Mouse (Mus musculus) liver, embryonic 11.5 days (tissue): ENCODE data around the gene Pygm. TPM values are rescaled to one million over a fixed set of nuclear protein-coding genes. Genes with fewer than 3 reads are reported as not detected.

ENCODE experiments used
- ATAC-seq: fragments of 200-750 bp; cut with Nextera tagmentation; replicated peaks from 2 replicates; pipeline ENCODE4 v1.8.0; 2017; ENCODE audit warnings: moderate number of reproducible peaks, mild to moderate bottlenecking, moderate TSS enrichment, moderate library complexity; ENCODE audit not compliant: low FRiP score
- DNase-seq: peaks from one replicate; pipeline ENCODE4 v3.0.0-alpha.2; 2017; ENCODE audit warnings: low spot score
- H3K27ac ChIP-seq: fragments of 300-500 bp; sonication (generic); 2 replicates; pipeline ENCODE4 v1.5.1; 2014; ENCODE audit warnings: mild to moderate bottlenecking, low read depth, low read length, control low read depth
- H3K27me3 ChIP-seq: fragments of 300-500 bp; sonication (generic); replicated peaks from 2 replicates; pipeline ENCODE4 v1.6.1; 2014; ENCODE audit warnings: low read length, mixed read lengths; ENCODE audit not compliant: control insufficient read depth, insufficient read depth
- H3K36me3 ChIP-seq: fragments of 300-500 bp; sonication (generic); 2 replicates; pipeline ENCODE4 v1.6.1; 2014; ENCODE audit warnings: mild to moderate bottlenecking, low read length, moderate library complexity, mixed read lengths; ENCODE audit not compliant: control insufficient read depth, insufficient read depth
- H3K4me1 ChIP-seq: fragments of 300-500 bp; sonication (generic); replicated peaks from 2 replicates; pipeline ENCODE4 v1.6.1; 2014; ENCODE audit warnings: low read length, mixed read lengths; ENCODE audit not compliant: control insufficient read depth, insufficient read depth
- H3K4me2 ChIP-seq: fragments of 300-500 bp; sonication (generic); 2 replicates; pipeline ENCODE4 v1.6.1; 2014; ENCODE audit warnings: mild to moderate bottlenecking, control low read depth, moderate library complexity
- H3K4me3 ChIP-seq: fragments of 300-500 bp; sonication (generic); 2 replicates; pipeline ENCODE4 v1.5.1; 2014; ENCODE audit warnings: low read depth, low read length, control low read depth
- H3K9ac ChIP-seq: fragments of 300-500 bp; sonication (generic); 2 replicates; pipeline ENCODE4 v1.6.1; 2014; ENCODE audit warnings: low read depth, low read length, control low read depth
- H3K9me3 ChIP-seq: fragments of 300-500 bp; sonication (generic); 2 replicates; pipeline ENCODE4 v1.6.1; 2016; ENCODE audit warnings: low read length, inconsistent platforms, mixed read lengths; ENCODE audit not compliant: control insufficient read depth
- WGBS: fragments of 180-500 bp; shearing (Covaris S2); extraction: QIAGEN DNeasy Blood & Tissue Kit; methylation state at CpG from one replicate; pipeline ENCODE4 v1.1.7; 2014; 5-methylcytosine and 5-hydroxymethylcytosine counted together
- microRNA-seq: library from miRNA; unstranded; fragments of <30 nt; microRNA quantifications from one replicate; pipeline ENCODE4, GENCODE M21; 2017; ENCODE audit warnings: borderline number of aligned reads
- polyA plus RNA-seq: library from polyadenylated mRNA; unstranded; fragments of >200 nt; fragmentation: Nextera tagmentation; extraction: Ambion mirVana; gene quantifications from 2 replicates; pipeline ENCODE4 v1.2.1, GENCODE M21; 2014

Pygm gene
- polyA plus RNA-seq, 1 experiment from 2014 or later = 4.3 TPM

DNA sequence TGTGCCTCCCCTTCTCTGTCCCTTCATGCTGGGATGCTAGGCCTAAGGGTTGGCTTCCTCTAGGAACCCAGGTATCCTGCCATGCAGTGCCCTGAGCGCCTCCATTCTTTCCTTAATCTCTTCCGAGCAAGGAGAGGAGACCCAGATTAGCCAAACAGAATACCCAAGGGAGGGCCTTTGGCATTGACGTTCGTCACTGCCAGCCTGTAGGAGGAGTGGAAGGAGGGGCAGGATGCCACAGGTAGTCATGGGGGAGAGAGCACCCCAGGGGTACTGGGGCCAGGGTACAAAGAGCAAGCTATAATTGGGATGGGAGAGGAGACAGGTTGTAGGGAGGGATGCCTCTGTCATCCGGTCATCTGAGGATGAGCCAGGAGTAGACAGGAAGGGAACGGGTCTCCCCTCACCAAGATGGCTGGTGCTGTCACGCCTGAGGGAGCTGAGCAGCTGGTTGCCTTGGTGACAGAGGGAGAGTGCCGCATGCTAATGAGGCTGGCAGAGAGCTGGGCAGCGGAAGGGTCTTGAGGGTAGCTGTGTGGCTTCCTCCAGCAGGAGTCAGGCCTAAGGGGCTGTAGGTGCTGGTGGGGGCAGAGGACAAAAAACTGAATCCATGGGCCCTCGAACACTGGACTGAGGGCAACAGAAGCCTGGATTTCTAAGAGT, 61.7 kb downstream of the Pygm start:
- 67% methylated on average over 10 of the region's 10 CpGs for WGBS
- Histone ChIP-seq H3K36me3 (no peaks in the 10 kb centered on the region), H3K4me2 (no peak overlapping the region), H3K9ac (no peak overlapping the region), H3K4me3 (no peak overlapping the region), H3K27ac (no peak overlapping the region), H3K27me3 (peaks cover 33% of the 10 kb centered on the region), H3K9me3 (no peaks in the 10 kb centered on the region), H3K4me1 (peaks cover 12% of the 10 kb centered on the region)
- DNase-seq (no peak), ATAC-seq (no peak)

DNA sequence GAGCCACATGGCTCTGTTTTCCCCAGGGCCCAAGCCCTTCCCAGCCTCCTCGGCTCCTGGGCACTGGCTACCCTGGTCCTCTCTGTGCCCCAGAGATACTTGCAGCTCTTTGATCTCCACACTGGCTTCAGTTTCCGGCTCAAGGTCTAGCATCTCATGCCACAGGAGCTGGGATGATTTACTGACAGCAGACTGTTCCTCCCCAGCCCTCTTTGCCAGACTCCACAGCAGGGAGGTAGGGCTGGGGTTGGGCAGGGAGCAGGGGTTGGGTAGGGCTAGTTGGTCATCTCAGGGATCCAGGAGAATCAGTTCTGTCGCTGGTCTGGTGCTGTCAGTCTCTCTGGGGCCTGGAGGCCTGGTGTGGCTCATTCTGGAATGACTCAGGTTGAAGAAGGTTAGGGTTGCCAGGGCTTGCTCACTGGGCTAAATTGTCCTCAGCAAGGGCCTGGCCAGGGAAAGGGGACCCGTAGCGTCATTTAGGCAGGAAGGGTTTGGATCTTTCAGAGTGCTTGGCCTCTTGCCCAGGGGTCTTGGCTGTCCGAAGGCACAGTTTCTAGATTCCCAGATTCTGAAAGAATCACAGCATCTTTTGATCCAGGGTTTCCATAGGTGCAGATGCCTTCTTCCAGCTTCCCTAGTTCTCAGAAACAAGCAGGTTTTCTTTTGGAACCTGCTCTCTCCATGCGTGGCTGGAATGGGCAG, 62.7 kb downstream of the Pygm start:
- peaks cover 30% of the 10 kb centered on the region for H3K27me3 ChIP-seq
- H3K4me1 ChIP-seq = peaks cover 12% of the 10 kb centered on the region
- H3K9ac ChIP-seq = no peak overlapping the region
- ATAC-seq (no peak), DNase-seq (no peak)
- H3K9me3 ChIP-seq = no peaks in the 10 kb centered on the region
- H3K27ac ChIP-seq = no peak overlapping the region
- no peak overlapping the region for H3K4me3 ChIP-seq
- H3K4me2 ChIP-seq = no peak overlapping the region
- no peaks in the 10 kb centered on the region for H3K36me3 ChIP-seq
- WGBS = 51% methylated on average over 7 of the region's 7 CpGs

Small RNA genes within 50 kb of the gene (microRNA-seq; reads per million reads assigned to microRNA genes)
- 1.4 reads per million for gene Mir6989

Other genes with a start within 250 kb of the Pygm start
- 0.15 TPM in 1 of 2 replicates, not detected in the other for gene Batf2, start 243.4 kb upstream of the Pygm start, polyA plus RNA-seq
- gene Arl2, start 242.9 kb upstream of the Pygm start, polyA plus RNA-seq = 70.6 and 73.4 TPM in 2 replicates
- not detected in 2 replicates for gene Majin, start 200.0 kb upstream of the Pygm start, polyA plus RNA-seq
- 0.70 TPM in 1 of 2 replicates, not detected in the other for gene Gpha2, start 158.0 kb upstream of the Pygm start, polyA plus RNA-seq
- gene Ppp2r5b, start 148.5 kb upstream of the Pygm start, polyA plus RNA-seq = 10.5 and 12.0 TPM in 2 replicates
- gene Atg2a, start 142.7 kb upstream of the Pygm start, polyA plus RNA-seq = 10.4 and 13.5 TPM in 2 replicates
- 96.5 and 105 TPM in 2 replicates for gene Ehd1, start 107.7 kb upstream of the Pygm start, polyA plus RNA-seq
- gene Cdc42bpg, start 77.9 kb upstream of the Pygm start, polyA plus RNA-seq = 0.26 and 1.2 TPM in 2 replicates
- gene Men1, start 49.4 kb upstream of the Pygm start, polyA plus RNA-seq = 53.8 and 59.7 TPM in 2 replicates
- 12.9 and 14.2 TPM in 2 replicates for gene Map4k2, start 43.3 kb upstream of the Pygm start, polyA plus RNA-seq
- 194 and 203 TPM in 2 replicates for gene Sf1, start 20.7 kb upstream of the Pygm start, polyA plus RNA-seq
- 97.6 and 105 TPM in 2 replicates for gene Rasgrp2, start 14.9 kb downstream of the Pygm start, polyA plus RNA-seq
- 1.1 and 1.6 TPM in 2 replicates for gene Nrxn2, start 34.3 kb downstream of the Pygm start, polyA plus RNA-seq
- not detected in 2 replicates for gene Slc22a12, start 158.6 kb downstream of the Pygm start, polyA plus RNA-seq